Mouse (Mus musculus) neural tube, embryonic 12.5 days (tissue): ENCODE results near the gene Cfap43. TPM values are rescaled to one million over a fixed set of nuclear protein-coding genes. Genes with fewer than 3 reads are reported as not detected.

Experiments
- ATAC-seq: fragments of 200-750 bp; cut with Nextera tagmentation; 2 replicates; pipeline ENCODE4 v1.8.0; 2017; ENCODE audit warnings: low read depth, mild to moderate bottlenecking, moderate TSS enrichment, moderate library complexity; ENCODE audit not compliant: low FRiP score
- H3K27ac ChIP-seq: fragments of 300-500 bp; sonication (generic); 2 replicates; pipeline ENCODE4 v1.5.1; 2016
- H3K27me3 ChIP-seq: fragments of 300-500 bp; sonication (generic); replicated peaks from 2 replicates; pipeline ENCODE4 v1.6.1; 2016; ENCODE audit warnings: mild to moderate bottlenecking
- H3K36me3 ChIP-seq: fragments of 300-500 bp; sonication (generic); 2 replicates; pipeline ENCODE4 v1.6.1; 2016; ENCODE audit warnings: mild to moderate bottlenecking
- H3K4me1 ChIP-seq: fragments of 300-500 bp; sonication (generic); 2 replicates; pipeline ENCODE4 v1.6.1; 2016
- H3K4me2 ChIP-seq: fragments of 300-500 bp; sonication (generic); replicated peaks from 2 replicates; pipeline ENCODE4 v1.6.1; 2016; ENCODE audit warnings: mild to moderate bottlenecking
- H3K4me3 ChIP-seq: fragments of 300-500 bp; sonication (generic); 2 replicates; pipeline ENCODE4 v1.5.1; 2016
- H3K9ac ChIP-seq: fragments of 300-500 bp; sonication (generic); 2 replicates; pipeline ENCODE4 v1.6.1; 2016; ENCODE audit warnings: mild to moderate bottlenecking
- H3K9me3 ChIP-seq: fragments of 300-500 bp; sonication (generic); 2 replicates; pipeline ENCODE4 v1.6.1; 2016; ENCODE audit warnings: mild to moderate bottlenecking
- WGBS: fragments of 180-500 bp; shearing (Covaris S2); methylation state at CpG from one replicate; pipeline ENCODE4 v1.1.7; 2016; 5-methylcytosine and 5-hydroxymethylcytosine counted together
- polyA plus RNA-seq: library from polyadenylated mRNA; unstranded; fragments of >200 nt; fragmentation: Nextera tagmentation; extraction: Ambion mirVana; gene quantifications from 2 replicates; pipeline ENCODE4 v1.2.1, GENCODE M21; 2016

The Cfap43 gene
- polyA plus RNA-seq, 1 experiment from 2014 or later: 0.18 TPM

GRCm38 (mm10) chr19:47910751-47911150 is 8.3 kb downstream of the Cfap43 start:
- peaks cover 26% of the 10 kb centered on the region for H3K4me1 ChIP-seq
- 94% methylated on average over 4 of the region's 4 CpGs for WGBS
- no peak overlapping the region for H3K9ac ChIP-seq
- no peak overlapping the region for H3K4me2 ChIP-seq
- H3K4me3 ChIP-seq: no peak overlapping the region
- peaks cover 3% of the 10 kb centered on the region; the same call in 1 of the 2 replicates for H3K36me3 ChIP-seq
- H3K9me3 ChIP-seq: no peaks in the 10 kb centered on the region
- ATAC-seq: no peak
- H3K27ac ChIP-seq: no peak overlapping the region
- no peaks in the 10 kb centered on the region for H3K27me3 ChIP-seq

GRCm38 (mm10) chr19:47910117-47910618 is 8.9 kb downstream of the Cfap43 start:
- WGBS: 54% methylated on average over 3 of the region's 4 CpGs
- Histone ChIP-seq H3K4me2 (peak overlapping the region; percentile 61), H3K4me1 (peaks cover 30% of the 10 kb centered on the region), H3K27ac (peak overlapping the region; percentile 85; the same call in 1 of the 2 replicates), H3K9me3 (no peaks in the 10 kb centered on the region), H3K27me3 (no peaks in the 10 kb centered on the region), H3K9ac (peak overlapping the region; percentile 59; the same call in 1 of the 2 replicates), H3K36me3 (peaks cover 3% of the 10 kb centered on the region; the same call in 1 of the 2 replicates), H3K4me3 (no peak overlapping the region)
- ATAC-seq: no peak

DNA sequence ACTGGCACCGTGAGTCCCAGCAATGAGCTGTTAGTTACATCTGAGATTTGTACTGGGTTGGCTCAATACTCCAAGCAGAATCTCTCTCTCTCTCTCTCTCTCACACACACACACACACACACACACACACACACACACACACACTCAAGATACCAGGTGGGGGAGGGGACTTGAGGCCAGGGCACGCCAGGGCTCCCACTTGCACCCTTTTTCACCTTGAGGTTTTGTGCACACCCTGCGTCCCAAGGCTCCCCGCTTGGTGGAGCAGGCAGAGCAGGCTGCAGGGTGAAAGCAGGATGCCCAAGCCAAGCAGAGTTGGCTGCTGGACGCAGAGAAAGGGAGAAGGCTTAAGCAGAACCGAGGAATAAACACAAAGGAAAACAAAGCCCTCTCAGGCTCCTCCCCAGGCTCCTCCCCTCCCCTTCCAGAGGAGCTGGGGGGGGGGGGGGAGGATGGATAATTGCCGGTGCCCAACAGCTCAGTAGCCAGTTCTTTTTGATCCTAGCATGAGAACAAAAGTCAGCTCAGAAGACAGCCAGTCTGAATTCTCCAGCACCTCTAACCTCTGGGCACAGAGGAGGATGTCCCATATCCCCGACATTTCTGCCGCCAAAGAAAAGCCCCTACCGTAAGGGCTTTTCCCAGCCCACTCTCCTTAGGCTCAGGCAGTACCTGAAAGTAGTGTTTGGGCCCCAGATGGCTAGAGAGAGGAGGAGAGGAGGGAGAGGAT is 9.5 kb downstream of the Cfap43 start:
- Histone ChIP-seq H3K36me3 (peaks cover 3% of the 10 kb centered on the region; the same call in 1 of the 2 replicates), H3K9ac (peak overlapping the region; percentile 59), H3K9me3 (no peaks in the 10 kb centered on the region), H3K4me2 (peak overlapping the region; percentile 61), H3K27me3 (no peaks in the 10 kb centered on the region), H3K27ac (peak overlapping the region; percentile 85), H3K4me3 (peak overlapping the region; percentile 19; the same call in 1 of the 2 replicates), H3K4me1 (peaks cover 30% of the 10 kb centered on the region)
- 2% methylated on average over 10 of the region's 10 CpGs for WGBS
- peak; percentile 81 for ATAC-seq

- peak overlapping the region; percentile 59; the same call in 1 of the 2 replicates for H3K9ac ChIP-seq
- peaks cover 30% of the 10 kb centered on the region for H3K4me1 ChIP-seq
- H3K9me3 ChIP-seq: no peaks in the 10 kb centered on the region
- H3K27me3 ChIP-seq: no peaks in the 10 kb centered on the region
- H3K4me3 ChIP-seq: no peak overlapping the region
- ATAC-seq: peak; percentile 28
- 27% methylated on average over 6 of the region's 6 CpGs for WGBS
- peaks cover 3% of the 10 kb centered on the region; the same call in 1 of the 2 replicates for H3K36me3 ChIP-seq
- H3K4me2 ChIP-seq: peak overlapping the region; percentile 61
- peak overlapping the region; percentile 85; the same call in 1 of the 2 replicates for H3K27ac ChIP-seq
Measured at GRCm38 (mm10) chr19:47908961-47909371, 10.1 kb downstream of the Cfap43 start.

GRCm38 (mm10) chr19:47907596-47907995 is 11.5 kb downstream of the Cfap43 start:
- H3K9ac ChIP-seq: no peak overlapping the region
- H3K9me3 ChIP-seq: no peaks in the 10 kb centered on the region
- no peaks in the 10 kb centered on the region for H3K27me3 ChIP-seq
- H3K27ac ChIP-seq: no peak overlapping the region
- no peak overlapping the region for H3K4me3 ChIP-seq
- peaks cover 38% of the 10 kb centered on the region for H3K4me1 ChIP-seq
- no peak overlapping the region for H3K4me2 ChIP-seq
- peaks cover 3% of the 10 kb centered on the region; the same call in 1 of the 2 replicates for H3K36me3 ChIP-seq
- WGBS: 94% methylated on average over 9 of the region's 9 CpGs
- no peak for ATAC-seq

DNA sequence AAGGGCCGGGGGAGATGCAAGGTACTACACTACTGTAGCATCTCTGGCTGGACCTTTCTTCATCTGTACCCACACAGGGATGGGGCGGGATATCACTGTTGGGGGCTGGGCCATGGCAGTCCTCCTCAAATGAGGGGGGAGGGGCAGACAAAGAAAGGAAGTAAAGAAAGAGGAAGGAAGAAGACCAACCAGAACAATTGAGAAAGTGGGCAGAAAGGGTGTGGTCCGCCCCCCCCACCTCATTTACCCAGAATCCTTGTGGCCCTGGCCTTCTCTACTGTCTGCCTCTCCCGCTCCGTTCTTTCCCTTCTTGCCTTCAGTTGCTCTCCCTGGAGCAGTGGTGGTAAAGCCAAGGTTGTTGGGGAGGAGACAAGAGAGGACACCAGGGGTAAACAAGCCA is 13.5 kb downstream of the Cfap43 start:
- H3K27ac ChIP-seq: no peak overlapping the region
- 92% methylated on average over 5 of the region's 5 CpGs for WGBS
- H3K4me1 ChIP-seq: peaks cover 34% of the 10 kb centered on the region

GRCm38 (mm10) chr19:47905081-47905480 is 14.0 kb downstream of the Cfap43 start:
- Histone ChIP-seq H3K36me3 (no peaks in the 10 kb centered on the region), H3K27ac (no peak overlapping the region), H3K27me3 (no peaks in the 10 kb centered on the region), H3K4me3 (no peak overlapping the region), H3K9me3 (no peaks in the 10 kb centered on the region), H3K4me1 (peaks cover 30% of the 10 kb centered on the region), H3K4me2 (no peak overlapping the region), H3K9ac (no peak overlapping the region)
- WGBS: 87% methylated on average over 4 of the region's 4 CpGs
- ATAC-seq: no peak

More for the DNA sequence above, 13.5 kb downstream of the Cfap43 start:
- no peaks in the 10 kb centered on the region for H3K9me3 ChIP-seq
- H3K4me2 ChIP-seq: no peak overlapping the region
- no peak overlapping the region for H3K4me3 ChIP-seq
- no peak overlapping the region for H3K9ac ChIP-seq
- no peaks in the 10 kb centered on the region for H3K27me3 ChIP-seq
- ATAC-seq: no peak
- H3K36me3 ChIP-seq: no peaks in the 10 kb centered on the region

DNA sequence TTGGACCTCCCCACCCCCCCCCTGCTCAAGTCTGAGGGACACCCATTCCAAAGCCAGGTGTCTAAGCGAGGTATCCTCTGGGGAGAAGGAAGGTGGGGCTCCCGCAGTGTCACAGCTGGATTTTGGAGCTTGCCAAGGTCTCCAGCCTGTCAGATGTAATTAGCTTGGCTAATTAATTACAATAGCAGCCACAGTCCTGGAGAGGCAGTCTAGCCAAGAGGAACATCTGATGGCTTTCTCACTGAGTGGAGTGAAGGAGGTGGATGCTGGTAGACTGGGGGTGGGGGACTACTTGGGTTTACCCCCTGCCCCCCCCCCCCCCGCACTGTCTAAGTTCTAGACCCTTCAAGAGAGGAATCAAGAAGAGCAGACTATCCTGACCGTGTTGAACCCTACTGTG is 15.4 kb downstream of the Cfap43 start:
- WGBS: 60% methylated on average over 4 of the region's 4 CpGs

GRCm38 (mm10) chr19:47902316-47903201 is 16.5 kb downstream of the Cfap43 start:
- H3K9me3 ChIP-seq: no peaks in the 10 kb centered on the region
- no peak overlapping the region for H3K27ac ChIP-seq
- 74% methylated on average over 13 of the region's 13 CpGs for WGBS
- H3K36me3 ChIP-seq: peaks cover 4% of the 10 kb centered on the region
- H3K4me2 ChIP-seq: no peak overlapping the region
- H3K9ac ChIP-seq: no peak overlapping the region
- H3K4me3 ChIP-seq: no peak overlapping the region
- H3K27me3 ChIP-seq: no peaks in the 10 kb centered on the region
- peaks cover 11% of the 10 kb centered on the region for H3K4me1 ChIP-seq
- ATAC-seq: no peak

More for the DNA sequence above, 15.4 kb downstream of the Cfap43 start:
- no peak overlapping the region for H3K4me2 ChIP-seq
- no peak overlapping the region for H3K27ac ChIP-seq
- no peak overlapping the region for H3K9ac ChIP-seq
- H3K9me3 ChIP-seq: no peaks in the 10 kb centered on the region
- H3K4me1 ChIP-seq: peaks cover 16% of the 10 kb centered on the region
- no peaks in the 10 kb centered on the region for H3K36me3 ChIP-seq
- no peak; the same call in 1 of the 2 replicates for ATAC-seq
- no peaks in the 10 kb centered on the region for H3K27me3 ChIP-seq
- H3K4me3 ChIP-seq: no peak overlapping the region

DNA sequence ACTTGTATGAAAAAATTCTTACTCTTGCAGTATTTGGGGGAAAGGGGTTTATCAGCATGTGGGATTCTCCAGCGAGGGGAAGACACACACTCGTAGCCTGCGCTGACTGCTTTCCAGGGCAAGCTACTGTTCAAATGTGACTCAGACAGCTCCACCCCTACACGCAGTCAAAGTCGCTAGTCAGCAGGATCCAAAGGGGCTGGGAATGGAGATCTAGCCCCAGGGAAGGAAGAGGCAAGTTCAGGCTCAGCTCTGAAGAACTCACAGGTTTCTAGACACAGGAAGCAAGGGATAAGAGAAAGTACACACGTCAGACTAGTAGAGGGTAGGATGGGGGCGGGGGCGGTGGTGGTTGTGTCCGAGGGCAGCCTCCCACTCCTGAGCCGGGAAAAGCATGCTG is 18.5 kb downstream of the Cfap43 start:
- Histone ChIP-seq H3K4me2 (no peak overlapping the region), H3K36me3 (peaks cover 24% of the 10 kb centered on the region), H3K4me3 (no peak overlapping the region), H3K4me1 (peaks cover 11% of the 10 kb centered on the region), H3K9ac (no peak overlapping the region), H3K27me3 (no peaks in the 10 kb centered on the region), H3K27ac (no peak overlapping the region), H3K9me3 (no peaks in the 10 kb centered on the region)
- ATAC-seq: no peak
- 88% methylated on average over 10 of the region's 10 CpGs for WGBS

- Histone ChIP-seq H3K4me1 (peaks cover 7% of the 10 kb centered on the region), H3K9ac (no peak overlapping the region), H3K4me3 (no peak overlapping the region), H3K36me3 (peaks cover 29% of the 10 kb centered on the region), H3K27ac (no peak overlapping the region), H3K4me2 (no peak overlapping the region), H3K27me3 (no peaks in the 10 kb centered on the region), H3K9me3 (no peaks in the 10 kb centered on the region)
- WGBS: 68% methylated on average over 6 of the region's 6 CpGs
- ATAC-seq: no peak
Measured at GRCm38 (mm10) chr19:47900012-47900411, 19.1 kb downstream of the Cfap43 start.
